Mouse (Mus musculus): Measurements from ENCODE around the gene H3f3a. TPM values are rescaled to one million over a fixed set of nuclear protein-coding genes. Genes with fewer than 3 reads are reported as not detected.
"Not testable (repeated sequence)": the region's sequence is repeated elsewhere in the genome, so short reads cannot be mapped to it uniquely, and the experiment has no call there.

Gene H3f3a
- polyA plus RNA-seq (2012; rRNA removed) = 502 and 559 TPM in 2 replicates

DNA sequence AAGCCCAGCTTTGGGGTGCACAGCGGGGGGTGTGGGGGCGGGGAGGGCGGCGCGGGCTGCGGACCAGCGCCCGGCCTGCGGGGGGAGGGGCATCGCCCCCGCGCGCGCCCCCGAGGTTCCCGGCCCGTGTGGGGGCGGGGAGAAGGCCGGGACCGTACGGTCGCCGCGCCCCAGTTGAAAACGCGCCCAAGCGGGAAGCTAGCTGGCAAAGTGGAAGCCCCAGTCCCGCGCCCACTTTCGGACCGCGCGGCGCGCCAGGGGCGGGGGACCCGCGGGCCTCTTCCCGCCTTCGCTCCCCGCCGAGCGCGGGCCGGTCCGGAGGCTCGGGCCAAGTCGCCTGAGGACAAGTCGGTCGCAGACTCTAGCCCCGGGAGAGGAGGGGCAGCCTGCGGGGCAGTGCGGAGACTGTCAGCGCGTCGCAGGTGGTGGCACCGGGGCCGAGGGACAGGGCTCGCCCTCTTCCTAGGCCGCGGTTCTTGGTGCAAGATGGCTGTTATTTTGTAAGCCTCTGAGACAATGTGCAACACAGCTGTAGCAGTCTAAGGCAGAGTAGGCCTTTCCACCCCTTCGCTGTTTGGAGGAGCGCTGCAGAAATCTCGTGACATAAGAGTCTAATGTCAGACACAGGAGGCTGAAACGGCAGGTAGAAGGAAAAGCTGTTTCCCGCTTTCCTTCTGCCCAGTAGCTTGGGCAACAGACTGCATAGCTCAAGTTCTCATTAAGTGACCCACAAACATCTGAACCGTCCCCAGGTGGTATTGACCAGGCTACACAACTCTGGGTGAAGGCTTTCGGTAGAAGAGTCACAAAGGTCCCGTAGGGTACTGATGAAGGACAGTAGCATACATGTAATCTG is at the start of gene H3f3a:
TSS of gene H3f3a (minus strand) at position 59 of the 856 bp plus-strand sequence.
- DNase-seq (ENCODE audit: extremely low spot score in 1 of 2, low spot score in 1 of 2) = peak in 1 of 2 experiments; percentile 59

DNA sequence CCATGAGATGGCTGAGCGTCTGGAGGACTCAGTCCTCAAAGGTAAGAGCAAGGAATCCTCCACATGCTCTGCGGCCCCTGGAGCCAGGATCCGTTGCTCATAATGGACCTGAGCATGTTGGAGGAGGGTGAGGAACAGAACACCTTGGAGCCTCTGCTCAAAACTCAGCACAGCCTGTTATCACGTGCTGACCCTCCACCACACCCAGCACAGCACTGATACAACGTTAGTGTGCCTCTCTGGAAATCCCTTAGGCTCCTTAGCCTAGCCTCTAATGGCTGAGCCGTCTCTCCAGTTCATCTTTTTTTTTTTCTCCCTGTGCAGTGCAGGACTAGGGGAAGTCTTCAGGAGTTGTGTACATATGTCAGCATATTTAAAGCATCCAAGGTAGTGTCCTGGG is 46.3 kb upstream of the H3f3a start:
- no peak for DNase-seq (ENCODE audit: extremely low spot score in 1 of 2, low spot score in 1 of 2)

DNA sequence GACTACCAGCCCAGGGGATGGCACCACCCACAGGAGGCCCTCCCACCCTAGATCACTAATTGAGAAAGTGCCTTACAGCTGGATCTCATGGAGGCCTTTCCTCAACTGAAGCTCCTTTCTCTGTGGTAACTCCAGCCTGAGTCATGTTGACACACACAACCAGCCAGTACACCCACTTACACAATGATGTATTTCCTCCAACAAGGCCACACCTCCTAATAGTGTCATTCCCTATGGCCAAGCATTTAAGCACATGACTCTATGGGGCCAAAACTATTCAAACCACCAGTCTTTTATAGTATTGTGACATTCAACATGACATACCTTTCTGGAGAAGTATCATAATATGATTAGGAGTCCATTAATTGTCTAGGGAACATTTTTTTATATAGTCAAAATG is 45.0 kb upstream of the H3f3a start:
- no peak for DNase-seq (ENCODE audit: extremely low spot score in 1 of 2, low spot score in 1 of 2)

GRCm38 (mm10) chr1:180850316-180851270 is 36.9 kb upstream of the H3f3a start, which contains the start of gene Sde2:
Gene Sde2 (plus strand): TSS chr1:180851127.
- DNase-seq (ENCODE audit: extremely low spot score in 1 of 2, low spot score in 1 of 2) = peak; percentile 99 to 100

DNA sequence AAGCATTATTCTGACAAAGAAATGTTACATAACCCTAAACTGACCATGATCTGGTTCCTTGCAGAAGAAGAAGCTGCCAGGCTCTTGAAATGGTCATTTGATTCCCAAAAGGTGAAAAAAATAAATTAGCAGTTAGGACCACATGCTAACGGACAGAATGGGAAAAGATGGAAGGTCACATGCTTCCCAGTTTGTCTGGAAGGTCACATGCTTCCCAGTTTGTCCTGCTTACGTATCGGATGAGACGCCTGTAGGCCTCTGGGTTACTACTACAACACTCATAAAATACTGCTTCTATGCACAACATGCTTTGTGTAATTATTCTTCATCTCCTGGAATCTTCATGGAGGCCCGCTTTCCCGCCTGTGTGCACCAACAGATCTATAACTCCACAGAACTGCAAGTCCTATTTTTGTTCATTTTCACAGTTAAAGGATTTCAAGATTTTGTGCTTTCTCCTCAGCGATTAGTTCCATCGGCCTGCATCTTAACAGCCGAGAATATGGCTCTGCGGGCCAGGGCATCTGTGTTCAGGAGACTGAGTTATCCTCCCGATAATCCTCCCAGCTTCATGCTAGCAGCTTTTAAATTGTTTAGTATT is 36.1 kb upstream of the H3f3a start:
- DNase-seq (ENCODE audit: extremely low spot score in 1 of 2, low spot score in 1 of 2) = no peak

DNA sequence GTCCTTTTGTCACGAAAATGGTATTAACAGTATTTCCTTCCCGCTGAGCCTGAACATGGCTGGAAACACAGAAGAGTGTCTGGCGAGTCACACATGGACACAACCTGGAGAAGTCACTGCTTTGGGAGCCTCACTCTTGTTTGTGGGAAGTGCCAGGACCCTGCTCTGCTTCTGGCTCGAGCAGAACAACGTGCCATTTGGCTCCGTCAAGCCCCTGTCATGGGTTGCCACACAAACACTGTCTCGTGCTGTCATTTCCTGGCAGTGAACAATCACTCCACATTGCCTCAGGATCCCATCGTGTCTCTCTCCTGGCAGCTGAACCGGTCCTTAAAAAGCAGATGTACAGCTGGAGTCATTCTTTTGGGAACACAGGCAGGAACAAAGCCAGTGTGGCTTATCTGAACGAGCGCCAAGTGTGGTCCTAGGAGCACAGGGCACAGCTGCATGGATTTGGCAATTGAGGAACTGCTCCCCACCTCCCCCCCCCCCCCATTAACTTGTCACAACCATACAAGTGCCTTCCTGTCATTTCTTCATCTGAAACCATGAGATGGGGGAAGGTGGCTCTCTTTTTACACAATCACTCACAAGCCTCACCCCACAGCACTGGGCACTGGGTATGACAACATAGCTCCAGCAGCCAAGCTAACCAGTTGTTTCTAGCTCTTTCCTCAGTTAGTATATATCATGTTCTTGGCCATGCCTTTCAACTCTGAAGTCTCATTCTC is 34.9 kb upstream of the H3f3a start:
- peak; percentile 19 to 39 for DNase-seq (ENCODE audit: extremely low spot score in 1 of 2, low spot score in 1 of 2)

GRCm38 (mm10) chr1:180848114-180848510 is 34.4 kb upstream of the H3f3a start:
- DNase-seq (ENCODE audit: extremely low spot score in 1 of 2, low spot score in 1 of 2) = peak; percentile 57 to 81

DNA sequence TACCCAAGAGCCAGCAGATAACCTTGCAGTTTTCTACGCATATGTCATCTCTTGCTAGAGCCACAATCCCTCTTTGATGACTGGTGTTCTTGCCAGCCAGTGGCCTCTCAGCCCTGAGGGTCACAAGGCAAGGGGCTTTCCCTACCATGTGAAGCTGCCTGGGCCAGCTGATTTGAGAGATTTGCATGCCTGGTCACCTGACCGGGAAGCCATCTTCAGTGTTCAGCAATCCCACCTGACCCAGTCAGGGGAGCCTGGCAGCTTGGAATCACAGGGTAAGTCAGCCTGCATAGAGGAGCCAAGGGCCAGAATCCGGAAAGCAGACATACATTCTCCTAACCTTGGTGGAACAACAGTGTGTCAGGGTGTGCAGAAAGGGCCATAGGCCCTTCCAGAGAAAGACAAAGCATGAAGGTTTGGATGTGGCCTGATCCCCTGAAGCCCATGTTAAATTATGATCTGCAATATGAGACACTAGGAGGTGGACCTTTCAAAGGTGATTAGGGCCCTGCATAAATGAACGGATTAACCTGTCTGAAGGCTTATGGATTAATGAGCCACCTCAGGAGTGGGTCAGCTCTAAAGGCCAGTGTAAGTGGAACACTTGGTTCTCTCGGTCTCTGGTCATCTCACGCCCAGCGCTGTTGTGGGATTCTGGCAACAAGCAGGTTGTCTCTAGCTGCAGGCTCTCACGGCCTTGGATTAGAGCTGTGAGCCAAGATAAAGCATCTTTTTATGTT is 28.0 kb upstream of the H3f3a start:
- DNase-seq (ENCODE audit: extremely low spot score in 1 of 2, low spot score in 1 of 2) = no peak

DNA sequence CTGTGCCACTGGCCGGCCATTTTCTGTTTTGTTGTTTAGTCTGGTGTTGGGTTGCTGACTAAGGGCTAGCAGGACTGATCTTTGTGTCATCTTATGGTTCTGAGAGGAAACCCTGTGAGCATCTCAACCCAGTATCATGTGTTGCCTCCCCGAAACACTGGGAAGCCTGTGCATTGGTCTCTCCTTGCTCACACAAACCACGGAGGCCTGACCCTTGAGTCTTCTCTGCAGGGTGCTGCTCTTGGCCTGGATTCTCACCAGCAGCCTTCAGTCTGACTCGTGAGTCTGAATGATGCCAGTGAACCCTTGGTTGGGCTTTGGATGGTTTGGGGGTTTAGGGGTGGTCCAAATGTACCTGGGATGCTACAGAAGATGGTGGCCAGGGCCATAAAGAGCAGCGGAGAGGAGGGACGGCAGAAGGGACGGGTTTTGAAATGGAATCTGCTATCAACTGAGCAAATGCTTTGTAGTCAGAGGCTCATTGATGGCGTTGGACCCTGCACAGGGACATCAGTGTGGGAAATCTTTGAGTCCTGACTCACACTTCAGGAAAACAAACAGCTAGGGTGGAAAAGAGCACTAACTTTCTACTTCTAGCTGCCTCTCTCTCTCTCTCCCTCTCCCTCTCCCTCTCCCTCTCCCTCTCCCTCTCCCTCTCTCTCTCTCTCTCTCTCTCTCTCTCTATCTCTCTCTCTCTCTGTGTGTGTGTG is 25.6 kb upstream of the H3f3a start:
- DNase-seq (ENCODE audit: extremely low spot score in 1 of 2, low spot score in 1 of 2) = no peak

DNA sequence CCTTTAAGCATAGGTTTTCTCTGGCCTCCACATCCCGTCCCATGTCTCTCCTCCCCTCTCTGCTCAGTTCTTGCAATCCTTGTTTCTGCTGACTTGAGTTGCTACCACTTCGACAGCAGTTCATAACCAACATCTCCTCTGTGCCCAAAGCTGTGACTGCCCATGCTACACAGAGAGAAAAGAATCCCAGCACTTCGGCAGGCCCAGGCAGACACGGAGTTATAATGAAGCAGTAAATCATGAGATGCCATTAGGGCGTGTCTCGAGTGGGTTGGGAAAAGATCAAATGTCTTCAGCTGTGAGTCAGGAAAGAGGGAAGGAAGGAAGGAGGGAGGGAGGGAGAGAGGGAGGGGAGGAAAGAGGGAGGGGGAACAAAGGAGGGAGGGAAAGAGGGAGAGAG is 24.3 kb upstream of the H3f3a start:
- no peak for DNase-seq (ENCODE audit: extremely low spot score in 1 of 2, low spot score in 1 of 2)

- no peak for DNase-seq (ENCODE audit: extremely low spot score in 1 of 2, low spot score in 1 of 2)
Observed at GRCm38 (mm10) chr1:180837186-180837585, 23.4 kb upstream of the H3f3a start.

DNA sequence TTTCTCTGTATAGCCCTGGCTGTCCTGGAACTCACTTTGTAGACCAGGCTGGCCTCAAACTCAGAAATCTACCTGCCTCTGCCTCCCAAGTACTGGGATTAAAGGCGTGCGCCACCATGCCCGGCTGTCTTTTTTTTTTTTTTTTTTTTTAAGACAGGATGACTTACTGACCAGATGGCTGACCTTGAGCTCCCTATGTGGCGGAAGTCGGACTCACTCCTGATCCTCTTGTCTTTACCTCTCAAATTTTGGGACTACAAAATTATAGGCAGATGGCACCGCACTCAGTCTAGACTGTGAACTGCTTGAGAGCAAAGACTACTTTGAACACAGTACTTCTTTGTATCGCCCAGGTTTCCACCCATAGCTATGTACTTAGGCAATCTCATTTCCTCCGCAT is 22.7 kb upstream of the H3f3a start:
- DNase-seq (ENCODE audit: extremely low spot score in 1 of 2, low spot score in 1 of 2) = not testable (repeated sequence)

GRCm38 (mm10) chr1:180835273-180836015 is 21.7 kb upstream of the H3f3a start:
- DNase-seq (ENCODE audit: extremely low spot score in 1 of 2, low spot score in 1 of 2) = no peak

- no peak for DNase-seq (ENCODE audit: extremely low spot score in 1 of 2, low spot score in 1 of 2)
Observed at GRCm38 (mm10) chr1:180830588-180831346, 17.0 kb upstream of the H3f3a start.

DNA sequence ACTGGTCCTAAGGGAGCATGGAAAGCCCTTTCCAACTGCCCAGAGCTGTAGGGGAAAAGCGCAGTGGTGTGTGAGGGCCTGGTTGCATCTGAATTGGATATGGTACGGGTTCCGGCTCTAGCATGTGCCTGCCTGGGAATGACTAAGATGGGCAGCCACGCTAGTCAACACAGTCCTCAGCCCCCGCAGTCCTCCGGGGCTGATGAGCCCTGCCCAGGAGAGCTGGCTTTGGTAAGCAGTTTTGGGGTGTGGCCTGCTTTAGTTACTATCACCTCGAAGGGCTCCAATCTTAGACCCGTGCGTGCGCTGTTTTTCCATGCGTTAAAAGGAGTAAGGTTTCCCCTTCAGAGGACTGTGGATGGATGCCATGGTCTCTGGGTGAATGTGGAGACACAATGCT is 16.4 kb upstream of the H3f3a start:
- no peak for DNase-seq (ENCODE audit: extremely low spot score in 1 of 2, low spot score in 1 of 2)

GRCm38 (mm10) chr1:180829775-180830174 is 16.0 kb upstream of the H3f3a start:
- no peak for DNase-seq (ENCODE audit: extremely low spot score in 1 of 2, low spot score in 1 of 2)

GRCm38 (mm10) chr1:180826634-180827033 is 12.9 kb upstream of the H3f3a start:
- no peak for DNase-seq (ENCODE audit: extremely low spot score in 1 of 2, low spot score in 1 of 2)

Data from frontal cortex, adult 2 months (tissue).